Mouse (Mus musculus) neural tube, embryonic 13.5 days (tissue): ENCODE data around the gene Anapc15-ps. TPM values are rescaled to one million over a fixed set of nuclear protein-coding genes. Genes with fewer than 3 reads are reported as not detected.

Source experiments
- ATAC-seq: fragments of 200-750 bp; cut with Nextera tagmentation; 2 replicates; pipeline ENCODE4 v1.8.0; 2017; ENCODE audit warnings: low read depth, mild to moderate bottlenecking, moderate TSS enrichment, moderate library complexity
- H3K27ac ChIP-seq: fragments of 300-500 bp; sonication (generic); replicated peaks from 2 replicates; pipeline ENCODE4 v1.5.1; 2015; ENCODE audit warnings: moderate library complexity, mild to moderate bottlenecking, inconsistent platforms
- H3K27me3 ChIP-seq: fragments of 300-500 bp; sonication (generic); 2 replicates; pipeline ENCODE4 v1.6.1; 2015; ENCODE audit warnings: mild to moderate bottlenecking, inconsistent platforms
- H3K36me3 ChIP-seq: fragments of 300-500 bp; sonication (generic); 2 replicates; pipeline ENCODE4 v1.6.1; 2015; ENCODE audit warnings: mild to moderate bottlenecking, inconsistent platforms
- H3K4me1 ChIP-seq: fragments of 300-500 bp; sonication (generic); replicated peaks from 2 replicates; pipeline ENCODE4 v1.6.1; 2015; ENCODE audit warnings: inconsistent platforms
- H3K4me2 ChIP-seq: fragments of 300-500 bp; sonication (generic); 2 replicates; pipeline ENCODE4 v1.6.1; 2015; ENCODE audit warnings: inconsistent platforms, mild to moderate bottlenecking, moderate library complexity
- H3K4me3 ChIP-seq: fragments of 300-500 bp; sonication (generic); 2 replicates; pipeline ENCODE4 v1.5.1; 2015; ENCODE audit warnings: mild to moderate bottlenecking, inconsistent platforms
- H3K9ac ChIP-seq: fragments of 300-500 bp; sonication (generic); 2 replicates; pipeline ENCODE4 v1.6.1; 2015; ENCODE audit warnings: moderate library complexity, mild to moderate bottlenecking, inconsistent platforms
- H3K9me3 ChIP-seq: fragments of 300-500 bp; sonication (generic); 2 replicates; pipeline ENCODE4 v1.6.1; 2016; ENCODE audit warnings: inconsistent platforms
- WGBS: fragments of 180-500 bp; shearing (Covaris S2); methylation state at CpG from one replicate; pipeline ENCODE4 v1.1.7; 2015; 5-methylcytosine and 5-hydroxymethylcytosine counted together
- polyA plus RNA-seq: library from polyadenylated mRNA; unstranded; fragments of >200 nt; fragmentation: Nextera tagmentation; extraction: Ambion mirVana; gene quantifications from 2 replicates; pipeline ENCODE4 v1.2.1, GENCODE M21; 2015

Anapc15-ps gene
- polyA plus RNA-seq, 1 experiment from 2014 or later, result not detected

DNA sequence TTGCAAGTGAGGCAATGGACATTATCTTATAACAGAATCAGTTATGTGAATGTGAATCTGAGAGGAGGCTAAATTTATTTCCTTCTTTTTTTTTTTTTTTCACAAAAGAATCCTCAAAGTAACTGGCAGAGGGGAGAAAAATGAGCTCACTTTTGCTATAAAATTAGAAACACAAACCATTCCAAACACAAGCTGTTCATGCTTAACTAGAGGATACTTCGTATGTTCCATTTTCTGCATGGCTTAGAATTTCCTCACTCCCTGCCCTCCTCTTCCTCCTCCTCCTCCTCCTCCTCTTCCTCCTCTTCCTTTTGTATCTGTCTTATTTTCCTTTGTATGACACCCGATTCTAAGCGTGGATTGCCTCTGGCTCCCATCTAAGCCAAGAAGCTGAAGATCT is 32.5 kb upstream of the Anapc15-ps start:
- no peak overlapping the region for H3K4me3 ChIP-seq
- H3K36me3 ChIP-seq, result no peaks in the 10 kb centered on the region
- H3K4me2 ChIP-seq, result no peak overlapping the region
- 78% methylated on average over 3 of the region's 3 CpGs for WGBS
- no peak overlapping the region for H3K27ac ChIP-seq
- H3K9ac ChIP-seq, result no peak overlapping the region
- peaks cover 6% of the 10 kb centered on the region; the same call in 1 of the 2 replicates for H3K4me1 ChIP-seq
- H3K9me3 ChIP-seq, result no peaks in the 10 kb centered on the region
- ATAC-seq, result no peak
- no peaks in the 10 kb centered on the region for H3K27me3 ChIP-seq

DNA sequence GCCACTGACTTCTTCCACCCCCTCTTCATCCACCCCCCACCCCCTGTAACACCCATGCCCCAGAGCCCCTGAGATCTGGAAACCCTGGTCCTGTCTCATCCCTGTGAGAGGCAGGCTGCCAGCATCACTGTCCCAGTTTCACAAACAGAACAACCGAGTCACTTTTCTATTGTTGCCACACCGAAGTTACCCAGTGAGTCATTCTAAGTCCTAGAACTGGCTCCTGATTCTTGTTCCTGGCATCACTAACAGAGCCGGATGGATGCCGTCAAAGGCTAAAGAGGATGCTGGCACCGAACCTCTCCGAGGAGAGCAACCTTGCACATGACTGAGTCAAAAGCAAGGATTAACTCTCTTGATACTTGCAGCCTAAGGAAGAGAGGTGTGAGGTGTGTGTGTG is 31.6 kb upstream of the Anapc15-ps start:
- H3K9ac ChIP-seq, result no peak overlapping the region
- no peaks in the 10 kb centered on the region for H3K9me3 ChIP-seq
- H3K4me3 ChIP-seq, result no peak overlapping the region
- H3K27me3 ChIP-seq, result no peaks in the 10 kb centered on the region
- H3K4me2 ChIP-seq, result no peak overlapping the region
- H3K27ac ChIP-seq, result no peak overlapping the region
- no peaks in the 10 kb centered on the region; the same call in 1 of the 2 replicates for H3K4me1 ChIP-seq
- 92% methylated on average over 6 of the region's 6 CpGs for WGBS
- H3K36me3 ChIP-seq, result no peaks in the 10 kb centered on the region
- no peak for ATAC-seq

DNA sequence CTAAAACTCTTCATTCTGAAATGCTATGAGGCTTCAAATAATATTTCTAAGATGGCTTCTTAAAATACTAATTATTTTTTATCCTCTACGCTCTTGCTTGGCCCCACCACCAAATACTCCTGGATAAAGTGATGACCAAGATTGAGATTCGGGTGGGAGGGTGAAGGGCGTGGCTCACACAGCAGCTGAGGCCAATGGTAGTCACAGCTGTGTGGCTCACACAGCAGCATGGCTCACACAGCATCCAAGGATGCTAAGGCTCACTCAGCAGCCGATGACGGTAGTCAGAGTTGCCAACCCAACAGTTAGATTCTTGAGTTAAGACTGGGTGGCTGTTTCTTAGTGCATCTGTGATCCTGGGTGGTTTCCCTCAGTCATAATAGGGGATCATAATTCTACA is 30.5 kb upstream of the Anapc15-ps start:
- H3K4me3 ChIP-seq, result no peak overlapping the region
- H3K27me3 ChIP-seq, result no peaks in the 10 kb centered on the region
- ATAC-seq, result no peak
- H3K4me1 ChIP-seq, result no peaks in the 10 kb centered on the region
- no peaks in the 10 kb centered on the region for H3K9me3 ChIP-seq
- H3K4me2 ChIP-seq, result no peak overlapping the region
- 90% methylated on average over 5 of the region's 5 CpGs for WGBS
- H3K9ac ChIP-seq, result no peak overlapping the region
- no peaks in the 10 kb centered on the region for H3K36me3 ChIP-seq
- no peak overlapping the region for H3K27ac ChIP-seq

DNA sequence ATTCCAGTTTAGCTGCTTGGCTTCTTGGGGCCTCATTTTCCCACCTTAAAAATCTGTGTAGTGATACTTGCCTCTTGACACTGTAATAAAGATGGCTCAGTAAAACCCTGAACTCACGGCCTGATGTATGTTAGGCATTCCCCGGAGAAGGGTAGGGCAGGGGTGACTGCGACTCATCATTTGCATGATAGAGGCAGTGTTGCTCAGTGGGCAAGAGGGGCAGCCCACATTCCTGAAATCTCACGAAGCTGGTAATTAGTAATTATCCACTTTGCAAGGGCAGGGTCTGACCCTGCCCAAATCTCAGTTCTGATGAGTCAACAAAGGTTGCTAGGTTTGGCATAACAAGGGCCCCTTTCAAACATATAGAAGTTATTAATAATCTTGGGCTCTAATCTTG is 27.2 kb upstream of the Anapc15-ps start:
- no peaks in the 10 kb centered on the region for H3K9me3 ChIP-seq
- 50% methylated on average over 4 of the region's 4 CpGs for WGBS
- H3K9ac ChIP-seq, result no peak overlapping the region
- ATAC-seq, result no peak
- no peak overlapping the region for H3K27ac ChIP-seq
- H3K27me3 ChIP-seq, result no peaks in the 10 kb centered on the region
- H3K4me3 ChIP-seq, result no peak overlapping the region
- H3K4me1 ChIP-seq, result no peaks in the 10 kb centered on the region
- H3K36me3 ChIP-seq, result no peaks in the 10 kb centered on the region
- H3K4me2 ChIP-seq, result no peak overlapping the region

DNA sequence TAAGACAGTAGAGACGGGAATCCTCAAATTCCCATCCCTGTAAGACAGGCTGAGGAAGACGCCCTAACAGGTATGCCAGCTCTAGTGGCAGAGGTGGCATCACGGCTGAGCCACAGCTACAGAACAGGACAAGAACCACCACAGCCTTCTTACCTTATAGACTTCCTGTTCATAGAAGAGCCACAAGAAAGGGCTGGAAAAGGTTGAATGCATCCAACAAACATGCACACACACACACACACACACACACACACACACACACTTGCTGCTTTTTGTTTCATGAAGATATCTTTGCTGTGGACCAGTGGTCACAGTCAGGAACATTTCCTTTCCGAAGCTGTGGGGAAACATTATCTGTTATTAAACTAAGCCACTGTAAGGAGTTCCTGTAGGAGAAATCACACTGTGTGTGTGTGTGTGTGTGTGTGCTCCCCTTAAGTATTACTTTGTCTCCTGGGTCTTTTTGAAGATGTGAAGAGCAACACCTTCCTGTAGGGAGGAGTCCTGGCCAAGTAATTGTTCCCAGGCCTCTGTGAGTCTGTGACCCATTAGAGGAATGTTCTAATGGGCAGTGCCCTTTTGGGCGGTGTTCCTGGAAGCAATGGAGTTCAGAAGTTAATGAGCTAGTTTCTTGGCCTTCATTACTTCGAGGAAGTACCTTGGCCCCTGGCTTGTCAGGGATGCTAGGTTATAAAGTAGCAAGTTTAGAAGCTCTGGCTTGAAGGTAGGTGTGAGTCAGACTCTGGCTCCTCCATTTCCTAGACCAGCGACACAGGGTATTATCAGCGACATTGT is 25.9 kb upstream of the Anapc15-ps start:
- H3K9ac ChIP-seq, result no peak overlapping the region
- 92% methylated on average over 8 of the region's 8 CpGs for WGBS
- H3K27ac ChIP-seq, result no peak overlapping the region
- no peaks in the 10 kb centered on the region for H3K36me3 ChIP-seq
- no peaks in the 10 kb centered on the region for H3K27me3 ChIP-seq
- no peak overlapping the region for H3K4me3 ChIP-seq
- H3K4me1 ChIP-seq, result peaks cover 8% of the 10 kb centered on the region
- no peak overlapping the region for H3K4me2 ChIP-seq
- no peaks in the 10 kb centered on the region for H3K9me3 ChIP-seq
- ATAC-seq, result no peak

DNA sequence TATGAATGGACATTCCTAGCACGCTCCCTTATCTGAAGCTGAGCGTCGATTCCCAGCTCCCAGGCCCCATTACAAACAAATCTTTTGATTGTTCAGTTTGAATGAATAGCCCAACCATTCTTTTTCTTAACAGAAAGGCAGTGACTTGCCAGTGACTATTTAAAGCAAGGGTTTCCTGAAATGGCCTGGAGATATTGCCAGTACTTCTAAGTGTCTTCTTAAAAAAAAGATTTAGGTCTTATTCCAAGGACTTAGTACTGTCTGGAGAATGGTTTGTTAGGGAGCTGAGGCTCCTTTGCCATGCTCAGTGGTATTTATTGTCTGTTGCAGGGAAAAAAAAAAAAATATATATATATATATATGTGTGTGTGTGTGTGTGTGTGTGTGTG is 23.0 kb upstream of the Anapc15-ps start:
- Histone ChIP-seq H3K27me3 (no peaks in the 10 kb centered on the region), H3K9ac (no peak overlapping the region), H3K4me3 (no peak overlapping the region), H3K36me3 (no peaks in the 10 kb centered on the region), H3K9me3 (no peaks in the 10 kb centered on the region), H3K27ac (no peak overlapping the region), H3K4me1 (peaks cover 8% of the 10 kb centered on the region), H3K4me2 (no peak overlapping the region)
- WGBS, result 35% methylated on average over 3 of the region's 3 CpGs
- no peak for ATAC-seq

DNA sequence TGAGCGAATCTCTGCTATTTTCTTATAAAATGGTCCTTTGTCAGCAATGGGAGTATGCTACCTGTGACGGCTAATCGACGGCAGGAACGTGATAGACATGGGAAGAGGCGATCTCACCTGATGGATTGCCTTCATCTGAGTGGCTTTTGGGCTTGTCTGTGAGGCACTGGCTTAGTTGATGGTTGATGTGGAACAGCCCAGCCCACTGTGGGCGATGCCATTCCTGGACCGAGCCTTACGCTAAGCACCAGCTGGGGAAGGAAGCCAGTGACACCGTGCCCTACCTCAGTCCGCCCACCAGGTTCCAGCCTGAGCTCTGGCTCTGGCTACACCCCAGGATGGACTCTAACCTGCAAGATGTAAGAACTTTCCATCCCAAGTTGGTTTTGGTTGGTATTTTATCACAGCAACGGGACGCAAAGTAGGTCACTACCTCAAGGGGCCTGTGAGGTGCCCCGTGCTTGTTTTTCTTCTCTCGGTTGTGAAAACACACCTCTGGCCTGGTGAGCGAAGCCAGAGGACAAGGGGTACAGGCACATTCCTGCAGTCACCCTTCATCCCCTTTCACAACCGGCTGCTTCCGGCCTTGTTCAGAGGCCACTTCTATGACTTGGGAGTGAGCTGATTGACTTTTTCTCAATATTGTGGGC is 22.5 kb upstream of the Anapc15-ps start:
- no peaks in the 10 kb centered on the region for H3K9me3 ChIP-seq
- H3K36me3 ChIP-seq, result no peaks in the 10 kb centered on the region
- no peak overlapping the region for H3K4me3 ChIP-seq
- H3K4me1 ChIP-seq, result peaks cover 8% of the 10 kb centered on the region
- 85% methylated on average over 18 of the region's 18 CpGs for WGBS
- H3K4me2 ChIP-seq, result no peak overlapping the region
- H3K27ac ChIP-seq, result 0 out of 2 replicates have a peak overlapping the region, but pooled peaks have one; percentile 2
- ATAC-seq, result no peak
- H3K27me3 ChIP-seq, result no peaks in the 10 kb centered on the region
- no peak overlapping the region for H3K9ac ChIP-seq

DNA sequence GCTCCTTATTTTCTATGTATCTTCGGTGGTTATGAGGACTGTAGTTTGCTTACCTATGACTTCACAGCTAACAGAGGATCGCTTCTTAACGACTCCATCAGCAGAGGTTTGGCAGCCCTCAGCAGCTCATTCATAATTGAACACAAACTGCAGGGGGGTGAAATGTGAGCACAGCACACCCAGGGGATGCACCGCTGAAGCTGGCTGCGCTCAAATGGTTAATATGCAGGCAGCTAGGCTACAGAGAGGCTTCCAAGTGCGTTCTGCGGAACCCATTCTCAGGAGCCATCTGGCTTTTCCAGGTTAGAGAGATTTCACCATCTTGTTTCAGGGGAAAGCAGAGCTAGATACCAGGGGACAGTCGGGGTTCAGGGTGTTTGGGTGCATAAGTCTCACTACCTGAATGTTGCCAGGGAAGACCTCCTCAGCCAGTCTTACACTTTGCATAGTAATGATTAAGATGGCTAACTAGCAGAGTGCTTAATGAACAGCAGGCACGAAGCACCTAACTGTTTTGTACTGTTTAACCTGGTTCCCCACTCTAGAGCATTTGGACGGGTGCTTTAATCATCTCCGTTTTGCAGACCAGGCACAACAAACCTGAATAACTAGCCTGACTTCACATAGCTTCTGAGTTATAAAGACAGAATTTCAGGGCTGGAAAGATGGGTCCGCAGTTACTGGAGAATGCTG is 21.5 kb upstream of the Anapc15-ps start:
- WGBS, result 49% methylated on average over 12 of the region's 12 CpGs
- Histone ChIP-seq H3K9ac (no peak overlapping the region), H3K27me3 (no peaks in the 10 kb centered on the region), H3K4me1 (peaks cover 8% of the 10 kb centered on the region), H3K4me2 (peak overlapping the region; percentile 11), H3K36me3 (no peaks in the 10 kb centered on the region), H3K27ac (peak overlapping the region; percentile 68), H3K4me3 (no peak overlapping the region), H3K9me3 (no peaks in the 10 kb centered on the region)
- ATAC-seq, result peak; percentile 70

DNA sequence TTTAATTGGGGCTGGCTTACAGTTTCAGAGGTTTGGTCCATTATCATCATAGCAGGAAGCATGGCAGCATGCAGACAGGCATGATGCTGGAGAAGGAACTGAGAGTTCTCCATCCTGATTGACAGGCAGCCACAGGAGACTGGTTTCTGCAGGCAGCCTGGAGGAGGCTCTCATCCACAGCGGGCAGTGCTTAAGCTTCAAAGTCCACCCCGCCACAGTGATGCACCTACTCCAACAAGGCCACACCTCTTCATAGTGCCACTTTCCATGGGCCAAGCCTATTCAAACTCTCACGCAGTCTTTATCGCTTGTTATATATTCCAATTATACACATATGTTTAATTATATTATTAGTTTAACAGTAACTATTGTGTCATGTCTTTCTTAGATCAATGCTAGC is 18.1 kb upstream of the Anapc15-ps start:
- ATAC-seq, result no peak
- no peak overlapping the region for H3K27ac ChIP-seq
- no peak overlapping the region for H3K4me2 ChIP-seq
- 96% methylated on average over 4 of the region's 4 CpGs for WGBS
- peaks cover 8% of the 10 kb centered on the region for H3K4me1 ChIP-seq
- no peaks in the 10 kb centered on the region for H3K36me3 ChIP-seq
- H3K9me3 ChIP-seq, result no peaks in the 10 kb centered on the region
- H3K9ac ChIP-seq, result no peak overlapping the region
- H3K4me3 ChIP-seq, result no peak overlapping the region
- no peaks in the 10 kb centered on the region for H3K27me3 ChIP-seq

DNA sequence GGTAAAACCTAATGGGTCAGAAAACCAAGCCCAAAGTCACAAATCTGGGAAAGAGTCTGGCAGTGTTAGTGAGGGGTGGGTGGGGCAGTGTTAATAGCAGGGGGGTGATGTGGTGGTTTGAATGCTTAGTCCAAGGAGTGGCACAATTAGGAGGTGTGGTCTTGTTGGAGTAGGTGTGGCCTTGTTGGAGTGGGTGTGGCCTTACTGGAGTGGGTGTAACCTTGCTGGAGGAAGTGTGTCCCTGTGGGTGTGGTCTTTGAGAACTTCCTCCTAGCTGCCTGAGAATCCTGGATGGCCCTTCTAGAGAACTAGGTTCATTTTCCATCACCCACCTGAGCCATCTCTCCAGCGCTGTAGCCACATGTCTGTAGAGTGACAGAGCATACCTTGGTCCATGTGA is 16.6 kb upstream of the Anapc15-ps start:
- Histone ChIP-seq H3K27me3 (no peaks in the 10 kb centered on the region), H3K9ac (no peak overlapping the region), H3K9me3 (no peaks in the 10 kb centered on the region), H3K27ac (no peak overlapping the region), H3K4me3 (no peak overlapping the region), H3K4me2 (no peak overlapping the region), H3K36me3 (no peaks in the 10 kb centered on the region), H3K4me1 (peaks cover 10% of the 10 kb centered on the region)
- ATAC-seq, result no peak
- WGBS, result 92% methylated on average over 1 of the region's 1 CpGs

DNA sequence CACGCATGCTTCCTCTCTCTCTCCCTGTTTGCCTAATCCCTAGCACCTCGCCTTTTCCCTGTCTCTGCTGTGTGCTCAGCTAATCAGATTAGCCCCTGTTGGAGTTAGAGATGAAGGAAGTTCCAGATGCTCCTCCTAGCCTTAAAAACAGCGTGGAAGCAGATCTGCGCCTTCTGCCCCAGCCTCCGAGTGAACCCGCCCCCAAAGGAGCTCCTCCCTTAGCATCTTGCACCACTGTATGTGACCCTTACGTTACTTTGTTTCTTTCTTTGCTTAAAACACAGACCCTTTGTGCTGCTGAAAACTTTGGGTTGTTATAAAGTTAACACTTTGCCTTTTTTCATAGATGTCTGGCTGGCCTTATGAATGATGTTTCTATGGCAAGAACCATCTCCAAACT is 15.8 kb upstream of the Anapc15-ps start:
- 81% methylated on average over 7 of the region's 7 CpGs for WGBS
- Histone ChIP-seq H3K36me3 (no peaks in the 10 kb centered on the region), H3K4me1 (peaks cover 7% of the 10 kb centered on the region), H3K27me3 (no peaks in the 10 kb centered on the region), H3K4me2 (no peak overlapping the region), H3K9me3 (no peaks in the 10 kb centered on the region), H3K4me3 (no peak overlapping the region), H3K27ac (no peak overlapping the region), H3K9ac (no peak overlapping the region)
- ATAC-seq, result no peak

DNA sequence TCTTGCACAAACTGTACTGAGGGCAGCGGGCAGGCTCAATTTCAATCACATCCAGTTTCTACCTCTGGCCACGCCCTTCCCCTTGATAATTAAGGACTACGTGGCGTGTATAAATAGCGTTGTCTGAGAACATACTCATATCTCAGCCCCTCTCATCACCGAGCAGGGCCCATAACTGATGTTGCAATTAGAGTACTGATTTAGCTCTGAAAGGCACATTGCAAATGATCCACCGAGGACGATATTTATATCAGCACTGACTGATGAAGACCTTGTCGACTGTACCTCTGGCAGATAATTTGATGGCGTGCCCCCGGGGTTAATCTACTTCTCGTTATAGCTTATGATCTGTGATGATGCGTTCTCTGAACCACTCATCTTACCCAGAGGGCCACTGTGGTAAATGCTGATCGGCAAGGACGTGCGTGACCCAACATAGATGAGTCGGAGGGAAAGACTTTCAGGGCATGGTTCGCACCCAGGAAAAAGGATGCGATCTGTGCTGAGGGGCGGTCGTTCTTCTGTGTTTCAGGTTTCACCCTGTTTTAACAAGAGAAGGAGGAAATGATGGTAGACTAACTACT is 14.4 kb upstream of the Anapc15-ps start:
- no peak overlapping the region for H3K9ac ChIP-seq
- H3K4me1 ChIP-seq, result peaks cover 7% of the 10 kb centered on the region
- 60% methylated on average over 21 of the region's 21 CpGs for WGBS
- no peaks in the 10 kb centered on the region for H3K9me3 ChIP-seq
- no peaks in the 10 kb centered on the region for H3K27me3 ChIP-seq
- ATAC-seq, result peak; percentile 54
- H3K36me3 ChIP-seq, result no peaks in the 10 kb centered on the region
- no peak overlapping the region for H3K4me2 ChIP-seq
- 0 out of 2 replicates have a peak overlapping the region, but pooled peaks have one; percentile 59 for H3K27ac ChIP-seq
- H3K4me3 ChIP-seq, result no peak overlapping the region
